Mouse (Mus musculus): ENCODE measurements around the gene Hikeshi. TPM values are rescaled to one million over a fixed set of nuclear protein-coding genes. Genes with fewer than 3 reads are reported as not detected.

The Hikeshi gene
- total and polyA plus RNA-seq, 3 experiments: 66.6 to 126 (median 67.5) TPM

- H3K9ac ChIP-seq (ENCODE audit: insufficient read depth, low read depth): no peak overlapping the region
- no peak overlapping the region for H3K4me2 ChIP-seq (ENCODE audit: insufficient read depth, low read depth, poor library complexity, severe bottlenecking)
- no peaks in the 10 kb centered on the region for H3K27me3 ChIP-seq (replicated peaks)
- H3K4me1 ChIP-seq (ENCODE audit: control insufficient read depth in 1 of 2, insufficient read depth in 2 of 2): no peaks in the 10 kb centered on the region
- H3K36me3 ChIP-seq (replicated peaks in 1 of 2; ENCODE audit: control insufficient read depth in 1 of 2, insufficient read depth in 1 of 2, low read length in 1 of 2): peaks cover 5 to 25% of the 10 kb centered on the region in 2 experiments
- no peak for DNase-seq (ENCODE audit: extremely low read depth)
- H3K9me3 ChIP-seq (replicated peaks; ENCODE audit: low read length): no peaks in the 10 kb centered on the region
- TF ChIP-seq MAZ (IDR thresholded peaks at IDR 0.05; ENCODE audit: low read depth, low read length) (no peak), CTCF (conservative IDR thresholded peaks at IDR 0.05 in 1 of 2, IDR thresholded peaks at IDR 0.05 in 1 of 2; ENCODE audit: low read depth in 2 of 2, low read length in 2 of 2) (no peak), NRF1 (IDR thresholded peaks at IDR 0.05; ENCODE audit: low read depth, low read length) (no peak), BHLHE40 (IDR thresholded peaks at IDR 0.05; ENCODE audit: low read depth, low read length) (no peak), EP300 (IDR thresholded peaks at IDR 0.05; ENCODE audit: low read length) (no peak), JUN (IDR thresholded peaks at IDR 0.05; ENCODE audit: insufficient read depth, low read depth, low read length) (no peak), UBTF (IDR thresholded peaks at IDR 0.05; ENCODE audit: low read depth, low read length) (no peak), CHD1 (IDR thresholded peaks at IDR 0.05; ENCODE audit: low read depth, low read length) (no peak), GABPA (IDR thresholded peaks at IDR 0.05; ENCODE audit: insufficient replicate concordance, low read depth, low read length) (no peak), MXI1 (IDR thresholded peaks at IDR 0.05; ENCODE audit: low read depth, low read length) (no peak), POLR2AphosphoS2 (IDR thresholded peaks at IDR 0.05; ENCODE audit: low read depth, low read length) (no peak), MAFK (IDR thresholded peaks at IDR 0.05; ENCODE audit: insufficient replicate concordance, low read length) (no peak), E2F4 (IDR thresholded peaks at IDR 0.05; ENCODE audit: insufficient replicate concordance, low read depth, low read length) (no peak), CHD2 (IDR thresholded peaks at IDR 0.05; ENCODE audit: low read length) (no peak), ZMIZ1 (IDR thresholded peaks at IDR 0.05; ENCODE audit: low read depth, low read length) (no peak)
- in situ Hi-C loops (cut with MboI; ENCODE audit: low pct_ligation_motif_present, low pct_unique_long_range_greater_than_20kb, low sequenced_read_pairs) (no loop called here), dilution Hi-C loops (cut with MboI; ENCODE audit: extremely low pct_ligation_motif_present, extremely low pct_unique_long_range_greater_than_20kb, low sequenced_read_pairs) (no loop called here)
- H3K79me2 ChIP-seq (replicated peaks; ENCODE audit: control insufficient read depth, extremely low read depth, insufficient read depth, poor library complexity, severe bottlenecking): no peaks in the 10 kb centered on the region
- H3K4me3 ChIP-seq (replicated peaks in 1 of 3; ENCODE audit: low read depth in 2 of 3, low read length in 2 of 3, poor library complexity in 1 of 3): no peak overlapping the region
- H3K27ac ChIP-seq (ENCODE audit: insufficient read depth, low read depth): no peak overlapping the region
These were observed 24.3 kb downstream of the Hikeshi start for GRCm38 (mm10) chr7:89916711-89917110.

- H3K36me3 ChIP-seq (replicated peaks in 1 of 2; ENCODE audit: control insufficient read depth in 1 of 2, insufficient read depth in 1 of 2, low read length in 1 of 2): peaks cover 2 to 14% of the 10 kb centered on the region in 2 experiments
- no peaks in the 10 kb centered on the region for H3K4me1 ChIP-seq (ENCODE audit: control insufficient read depth in 1 of 2, insufficient read depth in 2 of 2)
- in situ Hi-C loops (cut with MboI; ENCODE audit: low pct_ligation_motif_present, low pct_unique_long_range_greater_than_20kb, low sequenced_read_pairs) (no loop called here), dilution Hi-C loops (cut with MboI; ENCODE audit: extremely low pct_ligation_motif_present, extremely low pct_unique_long_range_greater_than_20kb, low sequenced_read_pairs) (no loop called here)
- H3K4me3 ChIP-seq (replicated peaks in 1 of 3; ENCODE audit: low read depth in 2 of 3, low read length in 2 of 3, poor library complexity in 1 of 3): no peak overlapping the region
- TF ChIP-seq ZKSCAN1 (IDR thresholded peaks at IDR 0.05; ENCODE audit: borderline replicate concordance, low read depth, low read length) (no peak), HCFC1 (IDR thresholded peaks at IDR 0.05; ENCODE audit: low read depth, low read length) (no peak), USF1 (IDR thresholded peaks at IDR 0.05; ENCODE audit: low read depth, low read length) (no peak), ELF1 (IDR thresholded peaks at IDR 0.05; ENCODE audit: low read depth, low read length) (no peak), MXI1 (IDR thresholded peaks at IDR 0.05; ENCODE audit: low read depth, low read length) (no peak), USF2 (conservative IDR thresholded peaks at IDR 0.05; ENCODE audit: low read depth, low read length) (no peak), IRF4 (IDR thresholded peaks at IDR 0.05; ENCODE audit: low read depth, low read length) (no peak), MYC (IDR thresholded peaks at IDR 0.05; ENCODE audit: low read depth, low read length) (no peak), ZMIZ1 (IDR thresholded peaks at IDR 0.05; ENCODE audit: low read depth, low read length) (no peak), ETS1 (conservative IDR thresholded peaks at IDR 0.05; ENCODE audit: low read depth, low read length) (no peak)
- H3K9me3 ChIP-seq (replicated peaks; ENCODE audit: low read length): no peaks in the 10 kb centered on the region
- no peak overlapping the region for H3K9ac ChIP-seq (ENCODE audit: insufficient read depth, low read depth)
- no peak overlapping the region for H3K4me2 ChIP-seq (ENCODE audit: insufficient read depth, low read depth, poor library complexity, severe bottlenecking)
- no peak for DNase-seq (ENCODE audit: extremely low read depth)
- H3K27ac ChIP-seq (ENCODE audit: insufficient read depth, low read depth): no peak overlapping the region
- H3K79me2 ChIP-seq (replicated peaks; ENCODE audit: control insufficient read depth, extremely low read depth, insufficient read depth, poor library complexity, severe bottlenecking): no peaks in the 10 kb centered on the region
- H3K27me3 ChIP-seq (replicated peaks): no peaks in the 10 kb centered on the region
These were observed 27.4 kb downstream of the Hikeshi start for GRCm38 (mm10) chr7:89913432-89914158.

Measured in CH12.LX (cell line).